Mouse (Mus musculus): ENCODE measurements around the gene Clk1. TPM values are rescaled to one million over a fixed set of nuclear protein-coding genes. Genes with fewer than 3 reads are reported as not detected.

Clk1 gene
- polyA plus RNA-seq, 1 experiment from 2014 or later = 178 TPM

DNA sequence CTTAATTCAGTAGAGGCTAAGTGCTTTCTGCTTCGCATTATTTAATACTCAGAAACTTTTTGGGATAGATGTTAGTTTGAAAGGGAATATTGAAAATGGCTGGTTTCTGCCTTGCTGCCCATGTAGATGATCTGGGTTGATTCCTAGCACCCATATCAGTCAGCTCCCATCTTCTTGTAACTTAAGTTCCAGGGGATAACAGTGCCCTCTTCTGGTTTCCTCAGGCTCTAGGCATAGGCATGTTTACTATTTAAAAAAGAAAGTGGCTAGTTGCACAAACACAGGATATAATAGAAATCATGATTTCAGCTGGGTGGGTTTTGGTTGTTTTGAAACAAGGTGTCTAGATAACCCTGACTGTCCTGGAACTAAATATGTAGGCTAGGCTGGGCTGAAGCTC, 27.7 kb downstream of the Clk1 start:
- peaks cover 36% of the 10 kb centered on the region for H3K36me3 ChIP-seq (ENCODE audit: control insufficient read depth, insufficient read depth, low read length)
- no peaks in the 10 kb centered on the region for H3K27me3 ChIP-seq (ENCODE audit: control insufficient read depth, insufficient read depth, low read depth, low read length)
- no peak for ATAC-seq
- no peaks in the 10 kb centered on the region for H3K9me3 ChIP-seq (replicated peaks; ENCODE audit: control insufficient read depth, low read length, poor library complexity, severe bottlenecking)
- H3K27ac ChIP-seq (ENCODE audit: low read length) = no peak overlapping the region
- no peak overlapping the region for H3K4me3 ChIP-seq (ENCODE audit: low read depth, low read length)
- peaks cover 17% of the 10 kb centered on the region for H3K4me1 ChIP-seq (ENCODE audit: control insufficient read depth, insufficient read depth, low read length)
- no peak overlapping the region for H3K4me2 ChIP-seq (ENCODE audit: low read length)
- WGBS = 100% methylated on average over 1 of the region's 1 CpGs
- no peak overlapping the region for H3K9ac ChIP-seq (ENCODE audit: low read depth, low read length)

- WGBS = 94% methylated on average over 3 of the region's 3 CpGs
- no peaks in the 10 kb centered on the region for H3K27me3 ChIP-seq (ENCODE audit: control insufficient read depth, insufficient read depth, low read depth, low read length)
Observed at GRCm38 (mm10) chr1:58395341-58395740, 28.5 kb downstream of the Clk1 start.

GRCm38 (mm10) chr1:58393284-58394195, 30.3 kb downstream of the Clk1 start:
- peak; percentile 66 for ATAC-seq
- H3K4me2 ChIP-seq (ENCODE audit: low read length) = peak overlapping the region; percentile 62
- peaks cover 19% of the 10 kb centered on the region for H3K4me1 ChIP-seq (ENCODE audit: control insufficient read depth, insufficient read depth, low read length)
- peak overlapping the region; percentile 100 for H3K27ac ChIP-seq (ENCODE audit: low read length)
- no peaks in the 10 kb centered on the region for H3K9me3 ChIP-seq (replicated peaks; ENCODE audit: control insufficient read depth, low read length, poor library complexity, severe bottlenecking)
- peak overlapping the region; percentile 95 for H3K4me3 ChIP-seq (ENCODE audit: low read depth, low read length)
- H3K9ac ChIP-seq (ENCODE audit: low read depth, low read length) = peak overlapping the region; percentile 95
- no peaks in the 10 kb centered on the region for H3K27me3 ChIP-seq (ENCODE audit: control insufficient read depth, insufficient read depth, low read depth, low read length)
- under 1% methylated on average over 78 of the region's 90 CpGs for whole genome bisulfite sequencing
- peaks cover 14% of the 10 kb centered on the region for H3K36me3 ChIP-seq (ENCODE audit: control insufficient read depth, insufficient read depth, low read length)

More at GRCm38 (mm10) chr1:58395341-58395740, 28.5 kb downstream of the Clk1 start:
- Histone ChIP-seq H3K36me3 (ENCODE audit: control insufficient read depth, insufficient read depth, low read length) (peaks cover 28% of the 10 kb centered on the region), H3K4me1 (ENCODE audit: control insufficient read depth, insufficient read depth, low read length) (peaks cover 19% of the 10 kb centered on the region), H3K9ac (ENCODE audit: low read depth, low read length) (no peak overlapping the region), H3K9me3 (replicated peaks; ENCODE audit: control insufficient read depth, low read length, poor library complexity, severe bottlenecking) (no peaks in the 10 kb centered on the region), H3K27ac (ENCODE audit: low read length) (no peak overlapping the region), H3K4me3 (ENCODE audit: low read depth, low read length) (no peak overlapping the region), H3K4me2 (ENCODE audit: low read length) (no peak overlapping the region)
- no peak for ATAC-seq

GRCm38 (mm10) chr1:58392652-58393283, 31.1 kb downstream of the Clk1 start, which contains the start of gene Bzw1:
Bzw1 (plus strand) TSS chr1:58392898.
- no peaks in the 10 kb centered on the region for H3K27me3 ChIP-seq (ENCODE audit: control insufficient read depth, insufficient read depth, low read depth, low read length)
- under 1% methylated on average over 49 of the region's 61 CpGs for WGBS
- no peaks in the 10 kb centered on the region for H3K9me3 ChIP-seq (replicated peaks; ENCODE audit: control insufficient read depth, low read length, poor library complexity, severe bottlenecking)
- peak within 1 kb of the TSS; percentile 100 for H3K27ac ChIP-seq (ENCODE audit: low read length)
- peaks cover 19% of the 10 kb centered on the region for H3K4me1 ChIP-seq (ENCODE audit: control insufficient read depth, insufficient read depth, low read length)
- peak within 1 kb of the TSS; percentile 95 for H3K4me3 ChIP-seq (ENCODE audit: low read depth, low read length)
- H3K9ac ChIP-seq (ENCODE audit: low read depth, low read length) = peak within 1 kb of the TSS; percentile 95
- peak within 1 kb of the TSS; percentile 94 for H3K4me2 ChIP-seq (ENCODE audit: low read length)
- ATAC-seq = peak; percentile 97
- H3K36me3 ChIP-seq (ENCODE audit: control insufficient read depth, insufficient read depth, low read length) = peaks cover 8% of the 10 kb centered on the region

DNA sequence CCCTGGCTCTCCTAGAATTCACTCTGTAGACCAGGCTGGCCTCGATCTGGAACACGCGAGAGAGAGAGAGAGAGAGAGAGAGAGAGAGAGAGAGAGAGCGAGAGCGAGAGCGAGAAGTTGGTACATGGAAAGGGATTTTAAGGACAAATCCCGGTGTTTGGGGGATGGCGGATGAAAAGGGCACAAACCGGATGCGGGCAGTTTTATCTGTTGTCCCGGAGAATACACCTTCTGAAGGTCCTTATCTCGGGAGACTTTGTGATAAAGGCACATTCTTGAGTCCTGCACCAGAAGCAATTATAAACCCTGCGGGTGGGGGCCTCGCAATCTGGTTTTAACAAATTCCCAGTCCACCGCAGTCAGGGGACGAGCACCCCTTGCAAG, 31.6 kb downstream of the Clk1 start:
- peak overlapping the region; percentile 100 for H3K27ac ChIP-seq (ENCODE audit: low read length)
- peaks cover 19% of the 10 kb centered on the region for H3K4me1 ChIP-seq (ENCODE audit: control insufficient read depth, insufficient read depth, low read length)
- no peaks in the 10 kb centered on the region for H3K9me3 ChIP-seq (replicated peaks; ENCODE audit: control insufficient read depth, low read length, poor library complexity, severe bottlenecking)
- H3K4me3 ChIP-seq (ENCODE audit: low read depth, low read length) = peak overlapping the region; percentile 95
- H3K36me3 ChIP-seq (ENCODE audit: control insufficient read depth, insufficient read depth, low read length) = peaks cover 5% of the 10 kb centered on the region; the same call in 1 of the 2 replicates
- WGBS = under 1% methylated on average over 16 of the region's 16 CpGs
- peak overlapping the region; percentile 94 for H3K4me2 ChIP-seq (ENCODE audit: low read length)
- no peaks in the 10 kb centered on the region for H3K27me3 ChIP-seq (ENCODE audit: control insufficient read depth, insufficient read depth, low read depth, low read length)
- peak overlapping the region; percentile 95 for H3K9ac ChIP-seq (ENCODE audit: low read depth, low read length)
- peak; percentile 13 for ATAC-seq

- 42% methylated on average over 19 of the region's 19 CpGs for WGBS
Observed at GRCm38 (mm10) chr1:58391421-58392267, 32.2 kb downstream of the Clk1 start.

GRCm38 (mm10) chr1:58382586-58383281, 41.1 kb downstream of the Clk1 start:
- no peaks in the 10 kb centered on the region for H3K9me3 ChIP-seq (replicated peaks; ENCODE audit: control insufficient read depth, low read length, poor library complexity, severe bottlenecking)
- ATAC-seq = no peak
- H3K27me3 ChIP-seq (ENCODE audit: control insufficient read depth, insufficient read depth, low read depth, low read length) = no peaks in the 10 kb centered on the region
- no peak overlapping the region for H3K27ac ChIP-seq (ENCODE audit: low read length)
- no peak overlapping the region for H3K4me3 ChIP-seq (ENCODE audit: low read depth, low read length)
- H3K4me1 ChIP-seq (ENCODE audit: control insufficient read depth, insufficient read depth, low read length) = no peaks in the 10 kb centered on the region
- no peak overlapping the region for H3K4me2 ChIP-seq (ENCODE audit: low read length)
- no peaks in the 10 kb centered on the region for H3K36me3 ChIP-seq (ENCODE audit: control insufficient read depth, insufficient read depth, low read length)
- H3K9ac ChIP-seq (ENCODE audit: low read depth, low read length) = no peak overlapping the region
- WGBS = 74% methylated on average over 5 of the region's 5 CpGs

More at GRCm38 (mm10) chr1:58391421-58392267, 32.2 kb downstream of the Clk1 start:
- no peak for ATAC-seq
- Histone ChIP-seq H3K9me3 (replicated peaks; ENCODE audit: control insufficient read depth, low read length, poor library complexity, severe bottlenecking) (no peaks in the 10 kb centered on the region), H3K4me2 (ENCODE audit: low read length) (peak overlapping the region; percentile 94), H3K9ac (ENCODE audit: low read depth, low read length) (peak overlapping the region; percentile 95), H3K27ac (ENCODE audit: low read length) (peak overlapping the region; percentile 100), H3K4me3 (ENCODE audit: low read depth, low read length) (peak overlapping the region; percentile 95), H3K27me3 (ENCODE audit: control insufficient read depth, insufficient read depth, low read depth, low read length) (no peaks in the 10 kb centered on the region), H3K36me3 (ENCODE audit: control insufficient read depth, insufficient read depth, low read length) (peaks cover 5% of the 10 kb centered on the region; the same call in 1 of the 2 replicates), H3K4me1 (ENCODE audit: control insufficient read depth, insufficient read depth, low read length) (peaks cover 19% of the 10 kb centered on the region)

DNA sequence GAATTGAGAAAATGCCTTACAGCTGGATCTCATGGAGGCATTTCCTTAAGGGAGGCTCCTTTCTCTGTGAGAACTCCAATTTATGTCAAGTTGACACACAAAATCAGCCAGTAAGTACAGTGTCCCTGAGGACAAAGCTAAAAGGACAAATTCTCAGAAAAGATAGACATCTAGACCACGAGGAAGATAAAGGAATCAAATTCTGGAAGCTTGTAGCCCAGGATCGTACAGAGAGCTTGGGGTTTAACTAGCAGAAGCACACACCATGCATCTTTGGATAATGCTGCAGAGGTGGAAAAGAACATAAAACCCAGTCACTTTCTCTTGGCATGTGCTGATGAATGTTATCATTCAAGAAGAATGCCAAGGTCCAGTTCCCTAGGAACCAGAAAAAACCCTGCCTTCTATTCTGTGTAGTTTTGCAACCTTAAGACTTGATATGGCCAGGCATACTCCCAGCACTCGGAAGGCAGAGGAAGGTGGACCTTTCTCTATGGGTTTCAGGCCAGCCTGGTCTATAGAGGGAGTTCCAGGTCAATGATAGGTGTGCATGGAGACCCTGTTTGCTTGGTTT, 48.2 kb downstream of the Clk1 start:
- Histone ChIP-seq H3K27me3 (ENCODE audit: control insufficient read depth, insufficient read depth, low read depth, low read length) (no peaks in the 10 kb centered on the region), H3K36me3 (ENCODE audit: control insufficient read depth, insufficient read depth, low read length) (no peaks in the 10 kb centered on the region), H3K4me2 (ENCODE audit: low read length) (no peak overlapping the region), H3K27ac (ENCODE audit: low read length) (no peak overlapping the region), H3K9me3 (replicated peaks; ENCODE audit: control insufficient read depth, low read length, poor library complexity, severe bottlenecking) (no peaks in the 10 kb centered on the region), H3K4me3 (ENCODE audit: low read depth, low read length) (no peak overlapping the region), H3K9ac (ENCODE audit: low read depth, low read length) (no peak overlapping the region), H3K4me1 (ENCODE audit: control insufficient read depth, insufficient read depth, low read length) (no peaks in the 10 kb centered on the region)
- WGBS = 76% methylated on average over 3 of the region's 3 CpGs
- no peak for ATAC-seq
